ENCODE assay signal across 8 mouse cellular contexts in genomic region chr15:99225081-99225810, GRCm38 (mm10). TPM values are rescaled to one million over a fixed set of nuclear protein-coding genes. Genes with fewer than 3 reads are reported as not detected.
DNase-seq lines count a peak whose midpoint lies in the region; ATAC-seq and TF ChIP-seq lines count a peak whose summit lies in the region.

No protein-coding gene starts in this region.

- no peak overlapping the region for H3K9ac ChIP-seq in CH12.LX (ENCODE audit: insufficient read depth, low read depth)
- H3K9ac ChIP-seq in embryonic facial prominence, embryonic 14.5 days (ENCODE audit: low read depth, low read length), result peak overlapping the region; percentile 60; the same call in 1 of the 2 replicates
- H3K9ac ChIP-seq in hindbrain, postnatal 0 days (replicated peaks; ENCODE audit: low read length), result 0 out of 2 replicates have a peak overlapping the region, but pooled peaks have one; percentile 9
- no peak overlapping the region for H3K9ac ChIP-seq in liver, embryonic 13.5 days

- peak overlapping the region; percentile 27 for H3K4me3 ChIP-seq in cerebellum, adult 2 months (replicated peaks; ENCODE audit: insufficient read depth, low read depth, low read length)
- no peak overlapping the region for H3K4me3 ChIP-seq in CH12.LX (replicated peaks in 1 of 3; ENCODE audit: low read depth in 2 of 3, low read length in 2 of 3, poor library complexity in 1 of 3)
- peak overlapping the region; percentile 49 for H3K4me3 ChIP-seq in embryonic facial prominence, embryonic 14.5 days (ENCODE audit: low read depth, low read length)
- H3K4me3 ChIP-seq in hindbrain, postnatal 0 days (ENCODE audit: low read length), result peak overlapping the region; percentile 32
- H3K4me3 ChIP-seq in liver, embryonic 13.5 days (replicated peaks), result peak overlapping the region; percentile 55
- H3K4me3 ChIP-seq in small intestine, adult 2 months (ENCODE audit: low read depth, low read length), result peak overlapping the region; percentile 61; the same call in 1 of the 2 replicates

- no peak for TF ChIP-seq RAD21 in CH12.LX (IDR thresholded peaks at IDR 0.05; ENCODE audit: low read depth, low read length)

- no peak for TF ChIP-seq POLR2A in cerebellum, adult 2 months (IDR thresholded peaks at IDR 0.05; ENCODE audit: borderline replicate concordance, insufficient read depth, low read length)
- no peak for TF ChIP-seq POLR2A in CH12.LX (IDR thresholded peaks at IDR 0.05; ENCODE audit: low read depth, low read length)
- no peak for TF ChIP-seq POLR2A in small intestine, adult 2 months (IDR thresholded peaks at IDR 0.05; ENCODE audit: low read depth, low read length)

- 6% methylated on average over 22 of the region's 22 CpGs for WGBS in cerebellum, adult 2 months
- WGBS in embryonic facial prominence, embryonic 14.5 days, result under 1% methylated on average over 22 of the region's 22 CpGs
- 2% methylated on average over 22 of the region's 22 CpGs for WGBS in hindbrain, postnatal 0 days
- WGBS in liver, embryonic 13.5 days (ENCODE audit: insufficient replicate concordance), result 4% methylated on average over 22 of the region's 22 CpGs
- WGBS in small intestine, adult 2 months, result 5% methylated on average over 22 of the region's 22 CpGs

- TF ChIP-seq EP300 in CH12.LX (IDR thresholded peaks at IDR 0.05; ENCODE audit: low read length), result no peak

- peaks cover 2% of the 10 kb centered on the region; the same call in 1 of the 2 replicates for H3K27me3 ChIP-seq in cerebellum, adult 2 months (ENCODE audit: control insufficient read depth, insufficient read depth, low read length)
- H3K27me3 ChIP-seq in CH12.LX (replicated peaks), result peaks cover 96% of the 10 kb centered on the region
- H3K27me3 ChIP-seq in embryonic facial prominence, embryonic 14.5 days (replicated peaks; ENCODE audit: control insufficient read depth, insufficient read depth, low read length), result peaks cover 81% of the 10 kb centered on the region
- peaks cover 53% of the 10 kb centered on the region for H3K27me3 ChIP-seq in hindbrain, postnatal 0 days (ENCODE audit: insufficient read depth, low read length)
- peaks cover 100% of the 10 kb centered on the region for H3K27me3 ChIP-seq in liver, embryonic 13.5 days
- H3K27me3 ChIP-seq in small intestine, adult 2 months (ENCODE audit: control insufficient read depth, insufficient read depth, low read length), result peaks cover 69% of the 10 kb centered on the region

- H3K4me2 ChIP-seq in CH12.LX (ENCODE audit: insufficient read depth, low read depth, poor library complexity, severe bottlenecking), result no peak overlapping the region
- H3K4me2 ChIP-seq in embryonic facial prominence, embryonic 14.5 days (ENCODE audit: low read depth, low read length), result peak overlapping the region; percentile 81
- peak overlapping the region; percentile 57; the same call in 1 of the 2 replicates for H3K4me2 ChIP-seq in hindbrain, postnatal 0 days (ENCODE audit: low read depth, low read length)
- H3K4me2 ChIP-seq in liver, embryonic 13.5 days, result peak overlapping the region; percentile 71

- dilution Hi-C loops in CH12.LX (cut with MboI; ENCODE audit: extremely low pct_ligation_motif_present, extremely low pct_unique_long_range_greater_than_20kb, low sequenced_read_pairs), result no loop called here

- H3K27ac ChIP-seq in cerebellum, adult 2 months (ENCODE audit: insufficient read depth, low read length), result no peak overlapping the region
- no peak overlapping the region for H3K27ac ChIP-seq in CH12.LX (ENCODE audit: insufficient read depth, low read depth)
- H3K27ac ChIP-seq in embryonic facial prominence, embryonic 14.5 days (replicated peaks; ENCODE audit: low read depth, low read length), result no peak overlapping the region
- H3K27ac ChIP-seq in hindbrain, postnatal 0 days, result no peak overlapping the region
- H3K27ac ChIP-seq in liver, embryonic 13.5 days, result no peak overlapping the region
- no peak overlapping the region for H3K27ac ChIP-seq in small intestine, adult 2 months (ENCODE audit: insufficient read depth, low read depth, low read length)

- DNase-seq in cerebellum, adult 2 months, result peak in 1 of 2 experiments; percentile 37
- no peak for DNase-seq in cerebellum, adult 11-12 months
- no peak for DNase-seq in CH12.LX (ENCODE audit: extremely low read depth)
- peak; percentile 67 for DNase-seq in embryonic facial prominence, embryonic 14.5 days (ENCODE audit: low spot score)
- DNase-seq in hindbrain, postnatal 0 days (ENCODE audit: low spot score), result peak; percentile 13
- DNase-seq in liver, embryonic 13.5 days, result no peak
- no peak for DNase-seq in urinary bladder, postnatal 14 days (ENCODE audit: low spot score)

- in situ Hi-C loops in CH12.LX (cut with MboI; ENCODE audit: low pct_ligation_motif_present, low pct_unique_long_range_greater_than_20kb, low sequenced_read_pairs), result no loop called here

- H3K79me2 ChIP-seq in CH12.LX (replicated peaks; ENCODE audit: control insufficient read depth, extremely low read depth, insufficient read depth, poor library complexity, severe bottlenecking), result no peaks in the 10 kb centered on the region

- no peaks in the 10 kb centered on the region for H3K9me3 ChIP-seq in CH12.LX (replicated peaks; ENCODE audit: low read length)
- H3K9me3 ChIP-seq in embryonic facial prominence, embryonic 14.5 days (ENCODE audit: control insufficient read depth, low read length), result no peaks in the 10 kb centered on the region
- H3K9me3 ChIP-seq in hindbrain, postnatal 0 days (ENCODE audit: low read length), result no peaks in the 10 kb centered on the region
- no peaks in the 10 kb centered on the region for H3K9me3 ChIP-seq in liver, embryonic 13.5 days (replicated peaks)

- TF ChIP-seq CTCF in cerebellum, adult 2 months (IDR thresholded peaks at IDR 0.05; ENCODE audit: borderline replicate concordance, insufficient read depth, low read depth, low read length), result no peak
- no peak for TF ChIP-seq CTCF in CH12.LX (conservative IDR thresholded peaks at IDR 0.05 in 1 of 2, IDR thresholded peaks at IDR 0.05 in 1 of 2; ENCODE audit: low read depth in 2 of 2, low read length in 2 of 2)
- no peak for TF ChIP-seq CTCF in hindbrain, postnatal 0 days (IDR thresholded peaks at IDR 0.05; ENCODE audit: low read depth)
- no peak for TF ChIP-seq CTCF in small intestine, adult 2 months (IDR thresholded peaks at IDR 0.05; ENCODE audit: extremely low read depth, insufficient read length, insufficient replicate concordance, low read depth, low read length)

- no peak; the same call in 1 of the 2 replicates for ATAC-seq in embryonic facial prominence, embryonic 14.5 days (ENCODE audit: low read depth)
- ATAC-seq in hindbrain, postnatal 0 days, result no peak
- ATAC-seq in liver, embryonic 13.5 days (ENCODE audit: low read depth), result no peak; the same call in 1 of the 2 replicates

- no peaks in the 10 kb centered on the region for H3K4me1 ChIP-seq in cerebellum, adult 2 months (ENCODE audit: control insufficient read depth, insufficient read depth, low read length)
- peaks cover 0 to 18% of the 10 kb centered on the region in 2 experiments; a peak in 2 of 4 replicates for H3K4me1 ChIP-seq in CH12.LX (ENCODE audit: control insufficient read depth in 1 of 2, insufficient read depth in 2 of 2)
- H3K4me1 ChIP-seq in embryonic facial prominence, embryonic 14.5 days (ENCODE audit: control insufficient read depth, insufficient read depth, low read length), result peaks cover 18% of the 10 kb centered on the region
- peaks cover 11% of the 10 kb centered on the region for H3K4me1 ChIP-seq in hindbrain, postnatal 0 days (ENCODE audit: insufficient read depth, low read length)
- H3K4me1 ChIP-seq in liver, embryonic 13.5 days (replicated peaks), result peaks cover 26% of the 10 kb centered on the region
- peaks cover 17% of the 10 kb centered on the region for H3K4me1 ChIP-seq in small intestine, adult 2 months (ENCODE audit: control insufficient read depth, insufficient read depth, insufficient read length, low read length)

- H3K36me3 ChIP-seq in CH12.LX (replicated peaks in 1 of 2; ENCODE audit: control insufficient read depth in 1 of 2, insufficient read depth in 1 of 2, low read length in 1 of 2), result no peaks in the 10 kb centered on the region
- H3K36me3 ChIP-seq in embryonic facial prominence, embryonic 14.5 days (ENCODE audit: control insufficient read depth, insufficient read depth, low read length), result no peaks in the 10 kb centered on the region
- no peaks in the 10 kb centered on the region for H3K36me3 ChIP-seq in hindbrain, postnatal 0 days (ENCODE audit: insufficient read depth, low read length)
- no peaks in the 10 kb centered on the region for H3K36me3 ChIP-seq in liver, embryonic 13.5 days
- H3K36me3 ChIP-seq in small intestine, adult 2 months (ENCODE audit: control insufficient read depth, insufficient read depth, low read length), result no peaks in the 10 kb centered on the region

TF ChIP-seq in CH12.LX, 34 proteins besides CTCF, POLR2A, EP300 and RAD21:
- no peak for TF ChIP-seq MAZ (IDR thresholded peaks at IDR 0.05; ENCODE audit: low read depth, low read length)
- 0 out of 2 replicates have a peak, but pooled peaks have one; percentile 20 for TF ChIP-seq MAFK (IDR thresholded peaks at IDR 0.05; ENCODE audit: insufficient replicate concordance, low read length)

RNA-seq across cellular contexts. Expression of gene Kcnh3, which starts 0.6 kb away (rescaled TPM):
- polyA plus RNA-seq in cerebellum, adult 2 months (2012; rRNA removed), result 5.0 and 7.0 TPM in 2 replicates
- not detected in 2 replicates for total RNA-seq in CH12.LX (2012; rRNA removed)
- total RNA-seq in CH12.LX (2014; rRNA removed), result not detected in 2 replicates
- not detected in 2 replicates for polyA plus RNA-seq in CH12.LX (2012; ENCODE audit: insufficient read length, low read depth)
- 1.5 TPM in 2 replicates for polyA plus RNA-seq in embryonic facial prominence, embryonic 14.5 days (2014; fragmentation: Nextera tagmentation; extraction: Ambion mirVana)
- total RNA-seq in hindbrain, postnatal 0 days (2014; rRNA removed), result 1.8 and 3.6 TPM in 2 replicates
- polyA plus RNA-seq in hindbrain, postnatal 0 days (2015; fragmentation: Nextera tagmentation; extraction: Ambion mirVana), result 0.91 and 1.2 TPM in 2 replicates
- polyA plus RNA-seq in liver, embryonic 13.5 days (2015; fragmentation: Nextera tagmentation; extraction: Ambion mirVana), result 0.05 and 0.06 TPM in 2 replicates
- polyA plus RNA-seq in small intestine, adult 2 months (2012; rRNA removed), result 0.56 and 3.0 TPM in 2 replicates

RNA-seq across cellular contexts. Expression of gene Mcrs1, which starts 26.5 kb away (rescaled TPM):
- 84.9 and 94.4 TPM in 2 replicates for polyA plus RNA-seq in cerebellum, adult 2 months (2012; rRNA removed)
- 83.7 and 85.1 TPM in 2 replicates for total RNA-seq in CH12.LX (2012; rRNA removed)
- 94.5 and 105 TPM in 2 replicates for total RNA-seq in CH12.LX (2014; rRNA removed)
- polyA plus RNA-seq in CH12.LX (2012; ENCODE audit: insufficient read length, low read depth), result 73.4 and 75.9 TPM in 2 replicates
- polyA plus RNA-seq in embryonic facial prominence, embryonic 14.5 days (2014; fragmentation: Nextera tagmentation; extraction: Ambion mirVana), result 115 and 130 TPM in 2 replicates
- total RNA-seq in hindbrain, postnatal 0 days (2014; rRNA removed), result 228 and 229 TPM in 2 replicates
- 199 and 206 TPM in 2 replicates for polyA plus RNA-seq in hindbrain, postnatal 0 days (2015; fragmentation: Nextera tagmentation; extraction: Ambion mirVana)
- polyA plus RNA-seq in liver, embryonic 13.5 days (2015; fragmentation: Nextera tagmentation; extraction: Ambion mirVana), result 59.0 and 59.2 TPM in 2 replicates
- polyA plus RNA-seq in small intestine, adult 2 months (2012; rRNA removed), result 46.5 and 96.6 TPM in 2 replicates

Comparison
In these comparisons a context has a peak if more than half of its experiments do, and no peak if none do; other contexts are left out.
1. DNase-seq: peak in embryonic facial prominence, embryonic 14.5 days (single experiment) and hindbrain, postnatal 0 days (single experiment); none in cerebellum, adult 11-12 months (single experiment), CH12.LX (single experiment), liver, embryonic 13.5 days (single experiment) and urinary bladder, postnatal 14 days (single experiment).
2. H3K4me3 ChIP-seq: peak in cerebellum, adult 2 months (single experiment), embryonic facial prominence, embryonic 14.5 days (single experiment), hindbrain, postnatal 0 days (single experiment), liver, embryonic 13.5 days (single experiment) and small intestine, adult 2 months (single experiment); none in CH12.LX (0 of 3).
3. H3K9ac ChIP-seq: peak in embryonic facial prominence, embryonic 14.5 days (single experiment) and hindbrain, postnatal 0 days (single experiment); none in CH12.LX (single experiment) and liver, embryonic 13.5 days (single experiment).